Mouse (Mus musculus): ENCODE measurements at regions not wholly inside any gene's neighbourhood (a gene's known extent, or its start where the extent isn't known, plus 50 kb on each side); places are given as distances from the start of the nearest gene placed in this dataset.

GRCm38 (mm10) chr13:70015183-70015582 lies 213.0 kb downstream of the Med10 start:
- DNase-seq (ENCODE audit: low spot score) = no peak
- no peak overlapping the region for H3K27ac ChIP-seq (replicated peaks)
- no peak overlapping the region for H3K4me2 ChIP-seq (replicated peaks; ENCODE audit: low read depth)
- WGBS = 70% methylated on average over 4 of the region's 4 CpGs
- no peaks in the 10 kb centered on the region for H3K4me1 ChIP-seq (replicated peaks; ENCODE audit: control insufficient read depth, insufficient read depth)
- no peak for ATAC-seq (ENCODE audit: low FRiP score, low TSS enrichment)
- no peaks in the 10 kb centered on the region for H3K27me3 ChIP-seq (ENCODE audit: control insufficient read depth, insufficient read depth, low read length)
- H3K36me3 ChIP-seq (ENCODE audit: control insufficient read depth, insufficient read depth, low read length) = no peaks in the 10 kb centered on the region
- H3K9me3 ChIP-seq (ENCODE audit: control insufficient read depth, low read length) = no peaks in the 10 kb centered on the region
- H3K9ac ChIP-seq (ENCODE audit: low read length) = no peak overlapping the region
- TF ChIP-seq CTCF (IDR thresholded peaks at IDR 0.05; ENCODE audit: low read depth) (no peak), EP300 (optimal IDR thresholded peaks at IDR 0.05) (no peak)
- H3K4me3 ChIP-seq (ENCODE audit: low read depth, low read length) = no peak overlapping the region

DNA sequence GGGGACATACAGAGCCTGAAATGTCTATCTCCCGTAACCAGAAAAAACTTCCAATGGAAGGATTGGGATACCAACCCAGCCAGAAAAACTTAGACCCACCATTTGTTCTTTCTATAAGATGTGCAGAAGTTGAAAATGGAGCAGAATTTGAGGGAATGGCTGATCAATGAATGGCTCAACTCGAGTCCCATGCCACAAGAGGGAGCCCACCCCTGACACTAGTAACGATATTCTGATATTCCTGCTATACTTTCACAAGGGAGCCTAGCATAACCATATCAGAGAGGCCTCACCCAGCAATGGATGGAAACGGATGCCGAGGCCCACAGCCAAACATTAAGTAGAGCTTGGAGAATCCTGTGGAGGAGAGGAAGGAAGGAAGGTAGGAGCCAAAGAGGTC lies 215.3 kb downstream of the Med10 start:
- ATAC-seq (ENCODE audit: low FRiP score, low TSS enrichment) = no peak
- WGBS = 73% methylated on average over 5 of the region's 5 CpGs
- TF ChIP-seq EP300 (optimal IDR thresholded peaks at IDR 0.05) (no peak), CTCF (IDR thresholded peaks at IDR 0.05; ENCODE audit: low read depth) (peak; percentile 35; the same call in 1 of the 2 replicates)

DNA sequence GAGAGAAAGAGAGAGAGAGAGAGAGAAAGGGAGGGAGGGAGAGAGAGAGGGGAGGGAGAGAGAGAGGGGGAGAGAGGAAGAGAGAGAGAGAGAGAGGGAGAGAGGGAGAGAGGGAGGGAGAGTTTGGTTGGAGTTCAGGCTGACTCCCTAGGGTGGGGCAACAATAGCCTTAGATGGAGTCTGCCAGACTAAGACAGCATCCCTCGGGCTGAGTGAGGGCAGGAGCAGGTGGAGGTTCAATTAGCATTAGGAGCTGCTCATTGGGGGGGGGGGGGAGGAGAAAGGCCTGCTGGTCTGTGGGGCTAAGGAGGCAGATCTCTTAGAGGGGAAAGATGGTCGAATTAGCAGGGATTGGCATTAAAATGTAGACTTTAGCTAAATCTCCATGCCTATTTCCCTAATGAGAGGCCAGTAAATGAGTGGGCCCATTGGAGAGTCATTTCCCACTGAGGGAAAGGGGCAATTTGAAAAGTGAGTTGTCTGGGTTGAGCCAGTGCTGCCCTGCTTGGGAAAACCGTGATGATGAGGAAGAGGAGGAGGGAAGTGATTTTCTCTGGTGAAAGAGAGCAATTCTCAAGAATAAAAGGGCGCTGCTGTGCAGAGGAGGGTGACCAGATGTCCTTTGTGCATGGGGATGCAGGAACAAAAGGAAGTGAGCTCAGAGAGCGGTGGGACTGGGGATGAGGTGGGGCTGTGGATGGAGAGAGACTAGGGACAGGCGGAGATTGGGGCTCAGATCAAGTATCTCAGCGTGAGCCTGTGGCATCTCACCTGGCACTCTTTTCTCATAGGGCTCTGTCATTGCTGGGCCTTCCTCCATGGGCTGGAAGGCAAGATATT lies 218.0 kb downstream of the Med10 start:
- H3K9me3 ChIP-seq (ENCODE audit: control insufficient read depth, low read length) = no peaks in the 10 kb centered on the region
- no peaks in the 10 kb centered on the region for H3K27me3 ChIP-seq (ENCODE audit: control insufficient read depth, insufficient read depth, low read length)
- H3K27ac ChIP-seq (replicated peaks) = no peak overlapping the region
- no peaks in the 10 kb centered on the region for H3K4me1 ChIP-seq (replicated peaks; ENCODE audit: control insufficient read depth, insufficient read depth)
- H3K4me3 ChIP-seq (ENCODE audit: low read depth, low read length) = no peak overlapping the region
- H3K36me3 ChIP-seq (ENCODE audit: control insufficient read depth, insufficient read depth, low read length) = no peaks in the 10 kb centered on the region
- no peak overlapping the region for H3K4me2 ChIP-seq (replicated peaks; ENCODE audit: low read depth)
- no peak overlapping the region for H3K9ac ChIP-seq (ENCODE audit: low read length)
- TF ChIP-seq CTCF (IDR thresholded peaks at IDR 0.05; ENCODE audit: low read depth) (no peak), EP300 (optimal IDR thresholded peaks at IDR 0.05) (no peak)
- ATAC-seq (ENCODE audit: low FRiP score, low TSS enrichment) (no peak), DNase-seq (ENCODE audit: low spot score) (no peak)
- WGBS = 30% methylated on average over 7 of the region's 7 CpGs

More for the DNA sequence above, 215.3 kb downstream of the Med10 start:
- Histone ChIP-seq H3K9me3 (ENCODE audit: control insufficient read depth, low read length) (no peaks in the 10 kb centered on the region), H3K4me2 (replicated peaks; ENCODE audit: low read depth) (no peak overlapping the region), H3K9ac (ENCODE audit: low read length) (no peak overlapping the region), H3K36me3 (ENCODE audit: control insufficient read depth, insufficient read depth, low read length) (no peaks in the 10 kb centered on the region), H3K27ac (replicated peaks) (no peak overlapping the region), H3K4me1 (replicated peaks; ENCODE audit: control insufficient read depth, insufficient read depth) (no peaks in the 10 kb centered on the region), H3K4me3 (ENCODE audit: low read depth, low read length) (no peak overlapping the region), H3K27me3 (ENCODE audit: control insufficient read depth, insufficient read depth, low read length) (no peaks in the 10 kb centered on the region)
- DNase-seq (ENCODE audit: low spot score) = no peak

DNA sequence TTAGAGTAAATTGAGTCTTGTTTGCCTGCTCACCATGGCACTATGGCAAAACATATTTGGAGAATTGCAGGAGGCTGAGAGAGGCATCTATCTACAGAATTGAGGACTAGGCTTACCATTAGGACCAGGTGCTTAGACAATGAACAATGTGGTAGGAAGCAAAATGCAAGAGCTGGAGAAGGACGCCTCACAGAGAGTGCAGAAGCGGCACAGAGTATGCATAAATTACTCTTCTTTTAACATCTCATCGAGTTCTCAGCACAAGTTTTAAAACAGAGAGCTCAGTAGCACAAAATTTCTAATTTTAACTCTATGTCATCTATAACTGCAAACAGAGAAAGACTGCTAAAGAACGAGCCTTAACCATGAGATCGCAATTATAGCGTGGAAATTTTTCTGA lies 231.1 kb downstream of the Med10 start:
- TF ChIP-seq CTCF (IDR thresholded peaks at IDR 0.05; ENCODE audit: low read depth) (no peak), EP300 (optimal IDR thresholded peaks at IDR 0.05) (no peak)
- Histone ChIP-seq H3K9me3 (ENCODE audit: control insufficient read depth, low read length) (no peaks in the 10 kb centered on the region), H3K4me3 (ENCODE audit: low read depth, low read length) (no peak overlapping the region), H3K9ac (ENCODE audit: low read length) (no peak overlapping the region), H3K4me2 (replicated peaks; ENCODE audit: low read depth) (no peak overlapping the region), H3K27ac (replicated peaks) (no peak overlapping the region), H3K4me1 (replicated peaks; ENCODE audit: control insufficient read depth, insufficient read depth) (no peaks in the 10 kb centered on the region), H3K36me3 (ENCODE audit: control insufficient read depth, insufficient read depth, low read length) (no peaks in the 10 kb centered on the region), H3K27me3 (ENCODE audit: control insufficient read depth, insufficient read depth, low read length) (no peaks in the 10 kb centered on the region)
- DNase-seq (ENCODE audit: low spot score) = no peak
- WGBS = 71% methylated on average over 6 of the region's 6 CpGs
- ATAC-seq (ENCODE audit: low FRiP score, low TSS enrichment) = no peak

- no peak for DNase-seq (ENCODE audit: low spot score)
- H3K9ac ChIP-seq (ENCODE audit: low read length) = no peak overlapping the region
- WGBS = 61% methylated on average over 4 of the region's 4 CpGs
Measured at GRCm38 (mm10) chr13:70033763-70034162, 231.6 kb downstream of the Med10 start.

GRCm38 (mm10) chr13:70037985-70038667 lies 235.9 kb downstream of the Med10 start:
- no peak overlapping the region for H3K27ac ChIP-seq (replicated peaks)
- no peak overlapping the region for H3K4me2 ChIP-seq (replicated peaks; ENCODE audit: low read depth)
- DNase-seq (ENCODE audit: low spot score) = no peak
- TF ChIP-seq CTCF (IDR thresholded peaks at IDR 0.05; ENCODE audit: low read depth) = no peak
- no peak overlapping the region for H3K9ac ChIP-seq (ENCODE audit: low read length)
- H3K4me1 ChIP-seq (replicated peaks; ENCODE audit: control insufficient read depth, insufficient read depth) = no peaks in the 10 kb centered on the region
- H3K4me3 ChIP-seq (ENCODE audit: low read depth, low read length) = no peak overlapping the region
- no peaks in the 10 kb centered on the region for H3K9me3 ChIP-seq (ENCODE audit: control insufficient read depth, low read length)
- H3K27me3 ChIP-seq (ENCODE audit: control insufficient read depth, insufficient read depth, low read length) = no peaks in the 10 kb centered on the region
- no peak for ATAC-seq (ENCODE audit: low FRiP score, low TSS enrichment)
- H3K36me3 ChIP-seq (ENCODE audit: control insufficient read depth, insufficient read depth, low read length) = no peaks in the 10 kb centered on the region
- 31% methylated on average over 11 of the region's 11 CpGs for WGBS

More at GRCm38 (mm10) chr13:70033763-70034162, 231.6 kb downstream of the Med10 start:
- H3K4me3 ChIP-seq (ENCODE audit: low read depth, low read length) = no peak overlapping the region
- no peak for TF ChIP-seq EP300 (optimal IDR thresholded peaks at IDR 0.05)
- no peak for TF ChIP-seq CTCF (IDR thresholded peaks at IDR 0.05; ENCODE audit: low read depth)
- H3K4me2 ChIP-seq (replicated peaks; ENCODE audit: low read depth) = no peak overlapping the region
- no peaks in the 10 kb centered on the region for H3K9me3 ChIP-seq (ENCODE audit: control insufficient read depth, low read length)
- no peaks in the 10 kb centered on the region for H3K27me3 ChIP-seq (ENCODE audit: control insufficient read depth, insufficient read depth, low read length)
- H3K4me1 ChIP-seq (replicated peaks; ENCODE audit: control insufficient read depth, insufficient read depth) = no peaks in the 10 kb centered on the region
- no peaks in the 10 kb centered on the region for H3K36me3 ChIP-seq (ENCODE audit: control insufficient read depth, insufficient read depth, low read length)
- no peak overlapping the region for H3K27ac ChIP-seq (replicated peaks)
- ATAC-seq (ENCODE audit: low FRiP score, low TSS enrichment) = no peak

Data from stomach, postnatal 0 days (tissue).